Mouse (Mus musculus) heart, postnatal 14 days (tissue): ENCODE measurements around the gene Gm813. TPM values are rescaled to one million over a fixed set of nuclear protein-coding genes. Genes with fewer than 3 reads are reported as not detected.

ENCODE experiments used
- DNase-seq, 2 experiments: peaks; one replicate each; pipeline ENCODE4 v3.0.0; 2021 to 2022
- intact Hi-C: fragments of 180-260 bp; cut with DNase I; formaldehyde crosslinking; loops from one replicate; pipeline ENCODE4 v1.15.1; 2025
- total RNA-seq, 2 experiments: library from RNA; stranded (reverse); gene quantifications; 2 replicates each; pipeline ENCODE4 v1.2.3; 2021

The Gm813 gene
- total RNA-seq, 2 experiments from 2014 or later: not detected

DNA sequence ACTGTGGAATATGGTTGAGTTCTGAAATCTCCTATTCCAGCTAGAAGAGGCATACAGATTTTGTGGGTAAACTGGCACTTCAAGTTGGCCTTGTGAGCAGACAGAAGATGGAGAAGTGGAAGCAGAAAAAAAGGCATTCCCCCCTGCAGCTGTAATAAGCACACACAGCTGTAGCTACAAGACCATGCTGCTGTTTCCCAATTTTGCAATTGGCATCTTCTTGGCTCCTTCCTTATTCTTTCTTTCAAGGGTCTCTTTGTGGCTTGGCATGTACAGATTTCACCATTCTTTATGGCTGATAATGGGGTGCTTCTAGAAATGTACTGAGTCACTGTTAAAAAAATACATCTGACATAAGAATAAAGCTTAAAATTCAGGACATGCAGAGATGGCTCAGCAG lies 568 bp upstream of the Gm813 start:
- intact Hi-C loops: no loop called here
- DNase-seq: no peak

GRCm38 (mm10) chr16:58612969-58613368 lies 3.8 kb downstream of the Gm813 start:
- DNase-seq: no peak
- intact Hi-C loops: no loop called here

DNA sequence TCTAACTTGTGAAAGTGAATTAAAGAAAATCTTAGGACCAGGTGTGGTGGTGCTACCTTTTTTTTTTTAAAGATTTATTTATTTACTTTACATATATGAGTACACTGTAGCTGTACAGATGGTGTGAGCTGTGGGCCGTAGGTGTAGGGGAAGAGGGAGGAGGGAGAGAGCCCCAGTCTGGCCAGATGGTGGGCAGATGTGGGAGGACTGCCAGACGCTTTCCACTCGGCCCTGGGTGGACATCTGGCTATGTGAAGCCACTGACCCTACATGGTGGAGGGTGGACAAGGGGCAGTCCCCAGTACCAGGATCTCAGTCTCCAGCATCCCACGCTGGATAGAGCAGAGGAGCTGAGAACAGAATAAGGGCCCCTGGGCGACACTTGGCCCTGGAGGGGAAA lies 9.7 kb downstream of the Gm813 start:
- DNase-seq: no peak
- intact Hi-C loops: no loop called here

GRCm38 (mm10) chr16:58604680-58605079 lies 12.1 kb downstream of the Gm813 start:
- intact Hi-C loops: no loop called here
- no peak for DNase-seq

DNA sequence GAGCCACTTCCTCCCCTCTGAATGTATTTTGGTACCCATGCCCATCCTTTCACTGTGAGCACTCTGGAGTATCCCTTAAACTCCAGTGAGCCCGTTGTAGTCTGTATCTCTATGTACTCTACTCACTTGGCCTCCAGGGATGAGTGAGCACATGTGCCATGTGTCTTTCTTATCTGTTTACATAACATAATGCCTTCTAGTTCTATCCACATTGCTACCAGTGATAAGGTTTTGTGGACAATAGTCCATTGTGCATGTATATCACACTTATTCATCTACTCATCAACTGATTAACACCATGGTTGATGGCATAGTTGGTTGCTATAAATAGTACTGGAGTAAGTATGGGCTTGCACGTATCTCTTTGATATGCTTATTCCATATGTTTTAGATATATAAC lies 12.9 kb downstream of the Gm813 start:
- DNase-seq: no peak
- intact Hi-C loops: no loop called here

DNA sequence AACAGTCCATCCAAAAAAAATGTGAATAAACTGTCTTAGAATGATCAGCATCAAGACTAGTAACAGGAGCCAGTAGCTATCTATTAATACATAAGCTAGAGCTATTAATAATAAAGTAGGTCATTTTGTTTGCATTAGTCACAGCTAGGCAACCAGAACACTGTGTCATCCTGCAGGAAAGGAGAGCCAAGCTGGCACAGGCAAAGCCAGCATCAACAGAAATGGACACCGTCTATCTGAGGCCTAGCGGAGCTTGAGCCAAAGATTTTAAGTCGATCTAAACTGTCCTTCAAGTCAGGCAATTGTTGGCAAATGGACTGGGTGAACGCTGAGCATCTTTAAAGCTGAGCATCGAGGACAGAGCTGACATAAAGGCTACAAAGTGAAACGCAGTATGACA lies 15.9 kb downstream of the Gm813 start:
- intact Hi-C loops: no loop called here
- no peak for DNase-seq

DNA sequence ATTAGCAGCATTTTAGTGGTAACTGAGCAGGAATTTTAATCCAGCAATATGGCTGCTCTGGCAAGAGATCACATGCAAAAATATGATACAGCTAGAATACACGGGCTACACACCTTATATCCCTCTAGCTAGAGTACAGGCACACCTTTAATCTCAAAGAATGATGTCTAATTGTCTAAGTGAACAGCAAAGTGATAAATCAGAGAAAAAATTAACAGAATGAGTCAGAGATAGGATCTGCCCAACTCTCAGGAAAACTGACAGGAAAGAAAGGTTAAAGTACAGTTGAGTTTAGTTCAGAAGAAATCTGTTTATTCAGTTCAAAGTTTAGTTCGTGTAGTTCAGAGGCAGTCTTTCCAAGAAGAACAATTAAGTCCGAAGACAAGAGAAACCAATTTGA lies 25.5 kb downstream of the Gm813 start:
- intact Hi-C loops: no loop called here
- DNase-seq: no peak

DNA sequence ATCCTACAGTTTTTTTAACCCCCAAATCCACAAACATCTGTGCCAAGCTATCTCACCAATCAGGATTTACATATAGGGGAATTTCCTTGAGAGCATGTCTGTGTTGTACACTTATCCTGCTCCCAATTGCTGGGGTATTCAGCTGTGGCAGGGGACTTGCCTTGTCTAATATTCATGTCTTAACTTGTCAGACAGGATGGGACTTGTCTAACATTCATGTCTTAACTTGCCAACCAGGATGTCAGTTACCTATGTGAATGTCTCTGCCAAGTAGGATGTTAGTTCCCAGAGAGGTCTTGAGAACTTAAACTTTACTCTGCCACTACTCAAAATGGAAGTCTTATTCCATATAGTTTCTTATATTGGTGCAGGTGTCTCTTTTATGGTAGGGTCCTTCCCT lies 27.3 kb downstream of the Gm813 start:
- no peak for DNase-seq
- intact Hi-C loops: no loop called here

GRCm38 (mm10) chr16:58573949-58574722 lies 42.6 kb downstream of the Gm813 start:
- intact Hi-C loops: no loop called here
- DNase-seq: no peak

DNA sequence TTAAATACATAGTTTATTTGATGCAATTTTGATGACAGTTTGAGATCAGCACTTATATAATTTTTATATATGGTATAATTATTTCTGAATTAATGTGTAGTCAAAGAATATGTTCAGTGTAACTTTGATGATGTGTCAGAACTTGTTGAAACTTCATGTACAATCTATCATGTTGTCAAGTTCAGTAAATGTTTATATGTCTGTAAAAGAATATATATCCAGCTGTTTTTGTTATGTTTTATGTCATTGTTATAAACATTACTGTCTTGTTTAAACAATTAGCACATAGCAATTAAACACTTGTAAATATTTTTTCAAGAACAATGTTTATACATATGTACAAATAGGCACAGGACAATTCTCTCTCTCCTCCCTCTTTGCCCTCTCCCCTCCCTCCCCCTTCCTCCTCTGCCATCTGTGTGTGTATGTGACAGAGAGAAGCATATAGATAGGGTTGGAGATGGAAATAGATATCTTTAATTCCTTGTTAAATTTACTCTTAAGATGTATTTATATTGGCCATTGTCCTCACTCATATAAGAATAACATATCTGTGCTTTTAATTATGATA lies 46.0 kb downstream of the Gm813 start:
- intact Hi-C loops: no loop called here
- DNase-seq: no peak

Other genes with a start within 250 kb of the Gm813 start
- 10 to 100 TPM; 21.7 to 23.5 TPM for gene Dcbld2, start 208.5 kb downstream of the Gm813 start, total RNA-seq
- gene St3gal6, start 92.7 kb downstream of the Gm813 start, total RNA-seq: 10 to 100 TPM; 33.5 to 37.5 TPM
- gene E330017A01Rik, start 21.8 kb upstream of the Gm813 start, total RNA-seq: not detected
- gene Cpox, start 53.3 kb upstream of the Gm813 start, total RNA-seq: 10 to 100 TPM; 29.3 to 30.6 TPM
- not detected for gene Gpr15, start 102.1 kb upstream of the Gm813 start, total RNA-seq
- gene Cldnd1, start 110.9 kb upstream of the Gm813 start, total RNA-seq: 10 to 100 TPM; 56.3 to 61.4 TPM
- not detected for gene Olfr172, start 146.2 kb upstream of the Gm813 start, total RNA-seq
- gene Olfr173, start 183.3 kb upstream of the Gm813 start, total RNA-seq: not detected
- gene Olfr175-ps1, start 209.8 kb upstream of the Gm813 start, total RNA-seq: not detected